Mouse (Mus musculus) midbrain, postnatal 0 days (tissue): ENCODE measurements around the gene Grm4. TPM values are rescaled to one million over a fixed set of nuclear protein-coding genes. Genes with fewer than 3 reads are reported as not detected.

Experiments
- ATAC-seq: fragments of 200-750 bp; cut with Nextera tagmentation; 2 replicates; pipeline ENCODE4 v1.8.0; 2017; ENCODE audit warnings: moderate number of reproducible peaks, mild to moderate bottlenecking, moderate TSS enrichment, moderate library complexity; ENCODE audit not compliant: low FRiP score
- DNase-seq: peaks from one replicate; pipeline ENCODE4 v3.0.0-alpha.2; 2015; ENCODE audit warnings: low spot score
- H3K27ac ChIP-seq: fragments of 300-500 bp; sonication (generic); 2 replicates; pipeline ENCODE4 v1.5.1; 2014; ENCODE audit warnings: low read depth, mild to moderate bottlenecking, low read length, mixed read lengths
- H3K27me3 ChIP-seq: fragments of 300-500 bp; sonication (generic); 2 replicates; pipeline ENCODE4 v1.6.1; 2014; ENCODE audit warnings: low read length, control low read depth, mixed read lengths; ENCODE audit not compliant: insufficient read depth
- H3K36me3 ChIP-seq: fragments of 300-500 bp; sonication (generic); 2 replicates; pipeline ENCODE4 v1.6.1; 2014; ENCODE audit warnings: low read length, control low read depth, mixed read lengths; ENCODE audit not compliant: insufficient read depth
- H3K4me1 ChIP-seq: fragments of 300-500 bp; sonication (generic); 2 replicates; pipeline ENCODE4 v1.6.1; 2014; ENCODE audit warnings: mild to moderate bottlenecking, control low read depth, antibody characterized with exemption, low read length, mixed read lengths; ENCODE audit not compliant: insufficient read depth
- H3K4me2 ChIP-seq: fragments of 300-500 bp; sonication (generic); 2 replicates; pipeline ENCODE4 v1.6.1; 2014; ENCODE audit warnings: low read depth, mild to moderate bottlenecking, low read length, mixed read lengths; ENCODE audit not compliant: poor library complexity, severe bottlenecking
- H3K4me3 ChIP-seq: fragments of 300-500 bp; sonication (generic); 2 replicates; pipeline ENCODE4 v1.5.1; 2014; ENCODE audit warnings: low read depth, mild to moderate bottlenecking, low read length, moderate library complexity
- H3K9ac ChIP-seq: fragments of 300-500 bp; sonication (generic); replicated peaks from 2 replicates; pipeline ENCODE4 v1.6.1; 2014; ENCODE audit warnings: mild to moderate bottlenecking, low read length, moderate library complexity, mixed read lengths; ENCODE audit not compliant: poor library complexity, severe bottlenecking
- H3K9me3 ChIP-seq: fragments of 300-500 bp; sonication (generic); 2 replicates; pipeline ENCODE4 v1.6.1; 2016; ENCODE audit warnings: low read length, control low read depth
- CTCF ChIP-seq: IDR thresholded peaks from 2 replicates; pipeline ENCODE4 v1.5.1; 2016; ENCODE audit warnings: antibody characterized with exemption, mild to moderate bottlenecking
- WGBS: fragments of 180-500 bp; shearing (Covaris S2); extraction: QIAGEN DNeasy Blood & Tissue Kit; methylation state at CpG from one replicate; pipeline ENCODE4 v1.1.7; 2014; 5-methylcytosine and 5-hydroxymethylcytosine counted together
- polyA plus RNA-seq: library from polyadenylated mRNA; unstranded; fragments of >200 nt; fragmentation: Nextera tagmentation; extraction: Ambion mirVana; gene quantifications from 2 replicates; pipeline ENCODE4 v1.2.1, GENCODE M21; 2015
- total RNA-seq: library from RNA; depleted of rRNA; stranded (reverse); fragments of >200 nt; gene quantifications from 2 replicates; pipeline ENCODE4 v1.2.3, GENCODE M21; 2014

Grm4 gene
- total and polyA plus RNA-seq, 2 experiments from 2014 or later: 11.1 to 54.0 TPM

- Histone ChIP-seq H3K27ac (no peak overlapping the region), H3K36me3 (no peaks in the 10 kb centered on the region), H3K27me3 (no peaks in the 10 kb centered on the region), H3K9ac (no peak overlapping the region), H3K4me3 (no peak overlapping the region), H3K4me2 (no peak overlapping the region), H3K9me3 (no peaks in the 10 kb centered on the region), H3K4me1 (0 out of 2 replicates have a peak, but pooled peaks cover 6% of the 10 kb centered on the region)
- WGBS: 70% methylated on average over 5 of the region's 5 CpGs
- ATAC-seq (no peak), DNase-seq (no peak)
- TF ChIP-seq CTCF: no peak
These were observed 12.7 kb downstream of the Grm4 start for GRCm38 (mm10) chr17:27508513-27508912.

DNA sequence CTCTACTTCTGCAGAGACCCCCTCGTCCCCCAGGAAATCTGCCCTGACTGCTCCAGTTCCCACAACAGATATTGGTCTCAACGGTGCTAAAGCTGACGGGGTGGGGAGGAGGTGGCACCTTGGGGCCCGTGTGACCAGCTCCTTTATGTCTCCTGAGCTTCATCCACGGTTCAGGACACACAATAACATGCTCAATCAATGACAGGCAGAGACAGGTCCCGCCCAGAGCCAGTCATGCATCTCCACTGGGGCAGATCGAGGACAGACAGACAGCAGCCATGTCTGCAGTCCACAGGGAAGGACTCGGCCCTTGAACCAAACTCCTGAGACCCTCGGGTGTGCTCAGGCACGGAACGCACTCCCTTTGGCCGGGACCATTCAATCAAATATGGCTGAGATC lies 13.2 kb downstream of the Grm4 start:
- ATAC-seq: no peak
- Histone ChIP-seq H3K4me2 (no peak overlapping the region), H3K27ac (no peak overlapping the region), H3K36me3 (no peaks in the 10 kb centered on the region), H3K9me3 (no peaks in the 10 kb centered on the region), H3K27me3 (no peaks in the 10 kb centered on the region), H3K9ac (no peak overlapping the region), H3K4me3 (no peak overlapping the region), H3K4me1 (0 out of 2 replicates have a peak, but pooled peaks cover 6% of the 10 kb centered on the region)
- whole genome bisulfite sequencing: 52% methylated on average over 12 of the region's 12 CpGs
- no peak for TF ChIP-seq CTCF
- no peak for DNase-seq

- H3K9me3 ChIP-seq: no peaks in the 10 kb centered on the region
- no peak for DNase-seq
- no peak overlapping the region for H3K4me3 ChIP-seq
- no peak for ATAC-seq
- TF ChIP-seq CTCF: no peak
- H3K4me1 ChIP-seq: 0 out of 2 replicates have a peak, but pooled peaks cover 6% of the 10 kb centered on the region
- H3K4me2 ChIP-seq: no peak overlapping the region
- no peak overlapping the region for H3K27ac ChIP-seq
- 78% methylated on average over 7 of the region's 7 CpGs for WGBS
- no peak overlapping the region for H3K9ac ChIP-seq
- no peaks in the 10 kb centered on the region for H3K36me3 ChIP-seq
- H3K27me3 ChIP-seq: no peaks in the 10 kb centered on the region
These were observed 13.6 kb downstream of the Grm4 start for GRCm38 (mm10) chr17:27507591-27507945.

DNA sequence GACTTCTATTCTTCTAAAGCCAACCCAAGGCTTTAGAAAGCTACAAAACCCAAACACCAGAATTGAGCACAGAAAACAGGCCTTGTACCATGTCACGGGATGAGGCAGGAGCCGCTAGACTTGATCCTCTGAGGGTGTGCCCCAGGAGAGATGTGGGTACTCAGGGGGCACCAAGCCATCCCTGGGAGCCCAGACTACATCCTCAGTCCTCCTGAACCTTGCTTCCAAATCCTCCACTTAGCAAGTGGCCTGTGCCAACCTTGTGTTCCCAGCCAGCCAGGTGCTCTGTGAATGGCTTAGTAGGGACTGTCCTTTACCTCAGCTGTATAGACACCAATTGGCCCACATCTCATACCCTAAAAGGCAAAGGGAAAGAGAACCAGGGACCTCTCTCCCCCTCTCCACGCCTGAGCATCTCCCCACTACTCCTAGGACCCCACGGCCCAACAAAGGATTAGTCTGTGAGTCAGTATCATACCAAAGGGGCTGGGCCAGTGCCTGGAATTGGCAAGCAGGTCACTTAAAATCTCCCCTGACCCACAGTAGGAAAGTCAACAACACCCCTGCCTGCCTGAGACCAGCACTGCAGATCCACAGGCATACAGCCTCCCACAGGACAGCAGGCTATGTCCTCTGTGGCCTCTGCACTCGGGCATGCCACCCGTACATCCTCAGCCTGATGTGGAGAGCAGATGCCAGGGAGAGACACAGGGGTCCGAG lies 14.2 kb downstream of the Grm4 start:
- no peak for TF ChIP-seq CTCF
- no peak overlapping the region for H3K4me3 ChIP-seq
- no peak for ATAC-seq
- H3K27ac ChIP-seq: no peak overlapping the region
- H3K9ac ChIP-seq: no peak overlapping the region
- H3K36me3 ChIP-seq: no peaks in the 10 kb centered on the region
- peaks cover 6% of the 10 kb centered on the region; the same call in 1 of the 2 replicates for H3K4me1 ChIP-seq
- no peaks in the 10 kb centered on the region for H3K27me3 ChIP-seq
- whole genome bisulfite sequencing: 75% methylated on average over 7 of the region's 7 CpGs
- H3K4me2 ChIP-seq: no peak overlapping the region
- no peak for DNase-seq
- no peaks in the 10 kb centered on the region for H3K9me3 ChIP-seq

DNA sequence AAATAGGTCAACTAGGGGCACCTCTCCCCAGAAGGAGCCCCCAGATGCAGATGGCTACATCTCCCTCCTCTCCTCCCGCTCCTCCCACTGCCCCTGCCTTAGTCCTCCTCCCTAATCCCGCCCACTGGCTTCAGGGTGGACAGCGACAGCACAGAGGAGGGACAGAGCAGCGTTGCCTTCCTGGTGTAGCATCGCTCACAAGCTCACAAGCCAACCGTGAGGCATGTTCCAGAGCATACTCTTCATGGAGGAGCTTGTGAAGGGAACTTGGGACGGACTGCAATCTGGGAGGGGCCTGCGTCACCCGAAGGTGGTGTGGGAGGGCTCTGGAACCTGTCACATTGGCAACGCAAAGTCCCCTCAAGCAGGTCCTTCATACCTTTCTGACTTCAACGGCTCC lies 14.8 kb downstream of the Grm4 start:
- WGBS: 57% methylated on average over 11 of the region's 11 CpGs
- no peak for ATAC-seq
- peaks cover 7% of the 10 kb centered on the region for H3K4me1 ChIP-seq
- H3K27me3 ChIP-seq: no peaks in the 10 kb centered on the region
- H3K4me2 ChIP-seq: no peak overlapping the region
- no peak for DNase-seq
- no peaks in the 10 kb centered on the region for H3K36me3 ChIP-seq
- TF ChIP-seq CTCF: no peak
- no peak overlapping the region for H3K4me3 ChIP-seq
- H3K9me3 ChIP-seq: no peaks in the 10 kb centered on the region
- H3K9ac ChIP-seq: no peak overlapping the region
- H3K27ac ChIP-seq: no peak overlapping the region

DNA sequence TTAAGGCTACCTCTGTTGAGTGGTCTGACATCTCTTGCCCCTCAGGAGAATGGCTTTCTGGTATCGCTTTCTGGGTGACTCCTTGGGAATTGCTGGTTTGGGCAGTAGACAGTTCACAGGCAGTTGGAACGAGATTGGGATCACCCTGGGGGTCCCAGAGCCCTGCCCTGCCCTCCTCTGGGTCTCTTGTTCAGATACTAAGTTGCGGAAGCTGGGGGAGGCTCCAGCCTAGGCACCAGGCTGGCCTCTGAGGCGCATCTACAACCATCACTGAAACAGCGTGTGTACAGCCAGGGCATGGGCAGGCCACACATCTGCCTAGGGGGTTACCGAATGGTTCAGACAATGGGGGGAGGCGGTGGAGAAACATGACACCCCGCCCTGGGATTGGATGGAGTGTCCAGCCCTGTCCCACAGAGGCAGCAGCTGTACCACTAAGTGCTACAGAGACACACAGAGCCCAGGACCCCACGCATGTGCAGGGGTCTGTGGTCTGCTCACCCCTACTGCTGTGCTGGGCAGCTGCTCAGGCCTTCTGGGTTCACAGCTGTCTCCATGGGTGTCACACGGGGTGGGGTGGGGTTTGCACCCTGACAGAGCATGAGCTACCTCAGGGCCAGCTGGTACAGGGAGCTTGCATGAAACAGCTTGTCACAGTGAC lies 15.9 kb downstream of the Grm4 start:
- no peak for DNase-seq
- TF ChIP-seq CTCF: no peak
- H3K9me3 ChIP-seq: no peaks in the 10 kb centered on the region
- H3K4me2 ChIP-seq: no peak overlapping the region
- no peak for ATAC-seq
- H3K27me3 ChIP-seq: no peaks in the 10 kb centered on the region
- 37% methylated on average over 10 of the region's 10 CpGs for WGBS
- H3K4me1 ChIP-seq: peaks cover 13% of the 10 kb centered on the region
- H3K9ac ChIP-seq: no peak overlapping the region
- H3K36me3 ChIP-seq: no peaks in the 10 kb centered on the region
- no peak overlapping the region for H3K4me3 ChIP-seq
- H3K27ac ChIP-seq: no peak overlapping the region
